Mouse (Mus musculus) retina, embryonic 14.5 days (tissue): ENCODE data around the gene Dapk1.
A peak's percentile ranks its signal among the peaks of the same experiment; 100 is the strongest.

ENCODE experiments used
- DNase-seq: peaks from one replicate; pipeline ENCODE4 v3.0.0-alpha.2; 2015; ENCODE audit warnings: low spot score

Dapk1 gene

DNA sequence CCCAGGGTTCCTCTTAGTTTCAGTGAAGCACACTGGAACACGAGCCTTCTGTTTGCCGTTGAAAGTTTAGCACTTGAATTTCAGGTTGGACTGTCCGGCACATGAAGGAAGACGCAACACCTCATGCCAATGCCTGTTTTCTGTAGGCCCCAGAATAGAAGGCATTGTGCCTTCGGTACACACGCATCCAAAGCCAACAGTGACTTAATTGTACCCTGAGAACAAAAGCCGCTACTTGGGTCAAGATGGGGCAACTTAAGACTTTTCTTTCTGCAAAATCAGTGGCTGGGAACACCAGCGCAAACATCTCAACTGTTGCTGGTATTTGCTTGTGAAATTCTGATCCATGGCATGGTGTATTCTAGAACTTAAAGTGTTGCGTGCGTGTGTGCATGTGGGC, 63.1 kb downstream of the Dapk1 start:
- DNase-seq: no peak

DNA sequence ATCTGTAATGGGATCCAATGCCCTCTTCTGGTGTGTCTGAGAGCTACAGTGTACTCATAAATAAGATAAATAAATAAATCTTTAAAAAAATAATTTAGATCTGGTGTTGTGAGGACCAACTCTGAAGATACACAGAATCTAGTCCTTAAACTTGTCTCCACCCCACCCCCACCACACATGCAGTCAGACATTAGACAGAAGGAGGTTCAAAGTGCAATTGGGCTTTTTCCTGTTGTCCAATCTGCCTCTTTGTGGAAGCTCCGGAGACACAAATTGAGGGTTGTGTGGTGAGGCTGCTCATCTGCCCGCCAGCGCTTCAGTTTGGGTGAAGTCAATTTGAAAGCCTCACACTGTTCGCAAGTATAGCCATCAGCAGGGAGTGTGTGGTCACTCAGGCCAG, 63.7 kb downstream of the Dapk1 start:
- no peak for DNase-seq

DNA sequence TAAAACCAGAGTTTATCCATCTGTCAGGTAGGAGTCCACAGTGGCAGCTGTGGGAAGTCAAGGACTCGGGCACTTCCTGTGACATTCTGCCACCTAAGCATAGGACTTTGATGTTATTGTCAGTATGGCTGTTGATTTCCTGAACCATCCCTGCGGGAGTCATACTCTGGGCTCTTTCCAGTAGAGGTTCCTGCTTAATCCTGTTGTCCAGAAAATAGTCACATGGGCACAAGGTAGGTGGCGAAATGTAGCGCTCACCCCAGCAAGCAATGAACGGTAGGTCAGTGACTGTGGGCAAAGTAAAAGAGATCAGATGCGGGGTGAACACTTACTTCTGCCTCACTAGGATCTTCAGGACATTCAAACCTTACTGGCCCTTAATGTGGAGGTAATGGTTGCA, 66.3 kb downstream of the Dapk1 start:
- no peak for DNase-seq

DNA sequence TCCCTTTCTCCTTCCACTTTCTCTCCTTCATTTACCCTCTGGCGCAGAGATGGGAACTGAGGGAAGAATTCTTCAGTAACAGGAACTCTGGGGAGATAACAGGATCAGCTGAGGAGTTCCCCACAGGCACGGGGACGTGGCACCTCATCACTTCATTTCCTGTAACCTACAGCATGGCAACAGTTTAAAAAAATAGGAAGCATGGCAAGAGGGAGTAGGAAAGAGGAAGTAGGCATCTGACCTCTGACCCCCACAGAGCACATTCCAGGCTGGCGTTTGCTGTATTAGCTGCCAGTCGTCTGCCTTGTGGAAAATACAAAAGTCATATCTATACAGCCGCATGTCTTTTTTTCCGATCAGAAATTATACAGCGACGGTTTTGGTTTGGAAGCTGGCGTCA, 68.9 kb downstream of the Dapk1 start:
- no peak for DNase-seq

DNA sequence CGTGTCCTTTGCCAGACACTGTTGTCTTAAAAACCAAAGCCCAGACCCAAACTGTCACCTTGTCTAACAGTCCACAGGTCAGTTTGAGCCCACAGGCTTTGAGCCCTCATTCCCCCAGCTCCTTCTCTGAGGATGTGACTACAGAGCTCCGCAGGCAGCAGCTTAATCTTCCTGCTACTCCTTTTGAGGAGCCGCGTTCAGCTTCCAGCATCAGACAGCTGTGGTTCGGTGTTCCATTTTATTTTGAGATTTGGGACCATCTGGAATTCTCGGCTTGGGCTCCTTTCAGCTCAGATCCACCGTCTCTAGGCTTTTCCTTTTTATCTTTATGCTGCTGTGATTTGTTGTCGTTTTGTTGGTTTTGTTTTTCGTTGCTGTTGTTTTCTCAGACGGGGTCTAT, 69.5 kb downstream of the Dapk1 start:
- DNase-seq: no peak

DNA sequence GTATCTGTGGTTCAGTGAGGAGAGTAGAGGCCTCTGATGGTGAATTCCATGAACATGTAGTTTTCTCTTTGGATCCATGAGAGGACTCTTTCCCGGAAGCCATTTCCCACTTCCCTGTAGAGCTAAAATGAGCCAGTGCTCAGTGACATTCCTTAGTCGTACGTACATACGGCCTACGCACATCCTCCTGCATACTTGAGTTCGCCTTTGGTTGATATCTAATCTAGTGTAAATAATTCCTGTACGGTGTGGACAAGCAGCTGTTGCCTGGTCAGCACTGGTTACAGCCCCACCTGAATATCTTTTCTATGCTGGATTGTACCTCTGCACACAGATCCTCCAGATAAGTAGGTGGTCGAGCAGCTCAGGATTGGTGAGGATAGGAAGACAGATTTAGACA, 70.5 kb downstream of the Dapk1 start:
- DNase-seq: no peak

DNA sequence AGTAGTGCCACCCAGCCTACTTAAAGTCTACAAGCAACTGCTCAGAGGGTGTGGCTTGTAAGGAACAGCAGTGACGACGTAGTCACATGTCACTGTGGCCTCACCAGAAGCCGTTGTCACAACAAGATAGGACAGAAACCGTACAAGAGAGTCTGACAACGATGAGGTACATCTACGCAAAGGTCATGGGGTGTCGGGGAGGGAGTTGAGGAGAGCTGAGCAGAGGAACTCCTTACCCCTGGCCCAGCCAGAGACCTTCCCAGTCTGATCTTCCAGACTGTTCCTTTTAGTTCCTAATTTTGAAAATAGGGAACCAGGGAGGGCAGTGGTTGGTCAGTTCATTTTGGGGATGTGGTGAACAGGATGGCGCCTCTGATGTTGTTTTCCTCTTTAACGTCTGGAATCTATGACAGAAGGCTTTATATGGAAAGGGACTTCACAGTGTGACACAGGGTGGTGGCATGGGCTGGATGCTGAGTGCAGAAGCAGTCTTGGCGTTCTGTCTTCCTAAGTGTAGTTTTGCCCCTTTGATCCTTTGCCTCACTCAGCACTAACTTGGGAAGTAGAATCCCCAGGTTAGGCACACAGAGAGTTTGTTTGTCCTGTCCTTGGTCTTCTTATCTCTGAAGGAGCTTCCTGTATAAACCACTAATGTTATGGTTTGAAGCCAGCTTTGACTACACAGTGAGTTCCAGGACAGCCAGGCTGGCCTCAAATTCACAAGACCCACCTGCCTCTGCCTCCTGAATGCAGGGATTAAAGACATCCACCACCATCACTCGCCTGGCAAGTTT, 71.3 kb downstream of the Dapk1 start:
- DNase-seq: no peak

DNA sequence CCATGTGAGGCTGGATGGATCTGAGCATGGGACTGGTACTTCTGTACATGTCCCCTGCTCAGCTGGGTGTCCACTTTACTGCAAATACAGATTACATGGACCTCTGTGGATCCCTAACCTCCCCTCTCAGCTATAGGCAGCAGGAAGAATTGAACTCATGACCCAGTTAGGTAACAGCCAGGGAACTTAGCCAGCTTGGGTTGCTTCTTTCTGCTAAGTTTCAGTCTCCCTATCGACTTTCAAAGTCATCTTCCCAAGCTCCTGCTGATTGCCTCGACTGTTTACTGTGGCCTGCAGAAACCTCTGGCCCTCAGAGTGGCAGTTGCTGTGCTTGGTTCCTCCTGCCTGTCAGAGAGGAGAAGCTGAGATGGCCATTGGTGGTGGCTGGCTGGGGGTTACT, 72.6 kb downstream of the Dapk1 start:
- DNase-seq: no peak

DNA sequence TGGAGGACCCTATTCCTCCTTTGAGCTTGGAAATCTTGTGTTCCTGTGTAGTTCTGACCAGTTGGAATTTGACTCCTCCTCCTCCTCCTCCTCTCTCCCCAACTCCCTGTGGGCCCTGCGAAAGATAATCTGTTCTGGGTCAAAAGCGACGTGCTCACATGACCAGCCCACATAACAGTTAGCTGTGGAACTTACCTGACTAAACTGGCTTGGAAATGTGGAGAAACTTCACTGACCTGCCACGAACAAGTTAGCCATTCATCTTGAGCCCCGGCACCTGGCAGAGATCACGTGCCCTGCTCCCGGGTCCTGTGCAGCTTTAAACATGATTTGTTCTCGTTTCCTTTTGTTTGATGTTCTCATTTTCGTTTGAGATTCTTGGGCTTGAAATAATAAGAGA, 73.2 kb downstream of the Dapk1 start:
- no peak for DNase-seq

DNA sequence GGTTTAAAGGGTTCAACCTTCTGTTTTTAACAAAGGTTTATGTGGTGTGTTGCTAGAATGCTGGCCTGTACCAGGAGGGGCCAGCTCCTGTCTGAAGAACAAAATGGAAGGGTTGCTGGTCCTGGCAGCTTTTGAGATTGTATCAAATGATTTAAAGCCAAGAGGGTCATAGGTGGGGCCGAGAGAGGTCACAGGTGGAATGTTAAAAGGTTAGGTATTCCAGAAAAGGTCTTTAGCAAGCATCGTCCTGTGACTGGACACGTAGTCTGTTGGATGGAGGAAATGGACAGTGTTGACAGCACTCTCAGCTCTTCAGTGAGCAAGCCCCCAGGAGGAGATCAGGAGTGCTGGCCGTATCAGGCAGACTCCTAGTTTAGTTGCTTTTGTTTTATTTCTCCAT, 73.7 kb downstream of the Dapk1 start:
- DNase-seq: no peak

DNA sequence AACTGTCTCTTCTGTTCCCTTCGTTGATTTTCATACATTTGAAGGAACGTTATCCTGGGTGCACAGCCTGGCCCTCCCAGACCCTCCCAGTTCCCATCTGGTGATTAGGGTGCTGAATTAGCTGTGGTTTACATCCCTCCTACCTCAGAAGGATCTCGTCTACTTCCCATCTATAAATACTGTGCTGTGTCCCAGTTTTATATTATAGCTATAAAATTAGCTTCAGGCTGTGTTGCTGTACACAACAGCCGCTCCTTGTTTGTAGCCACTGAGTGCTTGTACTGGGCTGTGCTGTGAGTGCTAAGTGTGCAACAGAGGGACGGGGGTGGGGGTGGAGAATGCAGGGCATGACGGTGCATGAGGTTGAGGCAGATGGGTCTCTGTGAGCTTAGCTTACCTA, 77.2 kb downstream of the Dapk1 start:
- no peak for DNase-seq

DNA sequence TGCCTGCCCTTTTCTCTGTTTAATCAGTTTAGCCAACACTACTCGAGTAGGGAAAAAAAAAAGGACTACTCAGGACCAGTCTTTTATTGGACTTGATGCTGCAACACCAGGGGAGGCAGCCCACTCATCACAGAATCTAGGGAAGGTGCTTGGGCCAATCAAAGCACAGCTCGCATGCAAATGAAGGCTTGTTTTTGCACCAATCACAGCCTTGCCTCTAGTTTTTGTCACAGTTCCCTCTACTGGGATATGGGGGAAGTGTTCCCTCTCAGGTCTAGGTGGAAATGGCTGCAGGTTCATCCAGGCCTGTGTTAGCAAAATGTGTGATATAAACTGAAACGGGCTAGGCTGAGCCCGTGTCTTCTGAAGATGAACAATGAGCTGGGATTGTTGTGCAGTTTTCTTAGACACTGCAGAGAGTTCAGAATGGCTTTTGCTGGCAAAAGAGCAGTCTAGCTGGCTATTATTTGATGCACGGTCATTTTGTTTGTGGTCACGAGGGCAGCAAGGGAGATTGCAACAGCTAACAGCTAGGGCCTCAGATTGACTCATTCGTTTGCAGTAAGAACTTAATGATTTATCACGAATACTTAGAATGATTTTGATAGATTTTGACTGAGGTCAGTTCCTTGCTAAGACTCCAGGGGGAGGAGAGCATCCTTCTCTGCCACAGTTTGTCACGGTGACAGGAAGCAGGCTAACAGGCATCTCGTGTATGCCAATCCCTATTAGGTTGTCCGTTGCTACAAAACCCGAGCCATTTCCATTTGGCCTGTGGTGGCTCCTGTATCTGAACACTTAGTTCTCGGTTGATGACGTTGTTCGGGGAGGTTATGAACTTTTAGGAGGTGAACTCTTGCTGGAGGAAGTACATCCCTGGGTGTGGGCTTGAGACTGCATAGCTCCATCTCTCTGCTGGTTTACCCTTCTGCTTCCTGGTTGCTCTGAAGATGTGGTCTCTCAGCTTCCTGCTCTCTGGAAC, 81.3 kb downstream of the Dapk1 start:
- DNase-seq: peak; percentile 40

DNA sequence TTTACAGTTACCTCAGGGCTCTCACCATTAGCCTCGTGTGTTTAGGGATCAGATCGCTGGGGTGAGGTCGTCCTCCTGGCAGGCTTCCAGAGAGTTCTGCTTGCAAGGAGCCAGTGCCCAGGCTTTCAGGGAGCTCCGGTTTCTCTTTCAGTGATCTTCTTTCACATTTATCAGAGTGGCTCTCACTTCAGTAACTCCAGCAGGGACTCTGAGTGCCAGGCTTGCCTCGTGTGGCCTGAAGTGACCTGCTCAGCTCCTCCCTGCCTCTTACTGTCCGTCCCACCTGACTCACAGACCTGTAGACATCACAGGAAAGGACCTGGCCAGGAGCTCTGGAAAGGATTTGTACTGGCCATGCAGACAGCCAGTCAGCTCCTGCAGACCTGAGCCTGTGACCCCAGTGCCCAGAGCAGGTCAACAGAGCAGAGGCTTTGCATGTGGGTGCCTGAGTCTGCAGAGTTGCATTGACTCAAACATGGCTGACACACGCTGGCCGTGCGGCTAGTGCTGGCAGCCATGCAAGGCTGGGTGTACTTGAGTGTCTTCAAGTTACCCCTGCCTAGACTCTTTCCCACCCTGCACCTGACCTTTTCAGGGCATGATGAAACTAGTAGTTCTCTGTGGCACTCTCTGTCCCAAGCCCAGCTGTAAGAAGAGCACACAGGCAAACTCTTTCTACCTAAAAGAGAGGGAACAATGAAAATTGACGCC, 82.5 kb downstream of the Dapk1 start:
- no peak for DNase-seq

DNA sequence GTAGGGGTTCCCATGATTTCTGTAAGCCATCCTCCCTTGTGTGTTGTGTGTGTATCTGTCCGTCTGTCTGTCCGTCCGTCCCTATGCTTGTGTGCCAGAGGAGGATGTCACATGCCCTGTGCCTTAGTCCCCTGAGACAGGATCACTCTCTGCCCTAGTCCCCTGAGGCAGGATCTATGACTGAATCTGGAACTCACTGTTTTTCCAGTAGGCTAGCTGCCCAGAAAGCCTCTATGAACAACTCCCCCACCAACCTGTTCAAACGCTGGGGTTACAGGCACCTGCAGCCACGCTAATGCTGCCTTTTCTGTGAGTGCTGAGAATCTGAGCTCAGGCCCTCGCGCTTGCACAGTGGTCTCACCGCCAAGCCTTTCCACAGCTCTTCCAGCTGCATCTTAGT, 83.1 kb downstream of the Dapk1 start:
- DNase-seq: no peak

DNA sequence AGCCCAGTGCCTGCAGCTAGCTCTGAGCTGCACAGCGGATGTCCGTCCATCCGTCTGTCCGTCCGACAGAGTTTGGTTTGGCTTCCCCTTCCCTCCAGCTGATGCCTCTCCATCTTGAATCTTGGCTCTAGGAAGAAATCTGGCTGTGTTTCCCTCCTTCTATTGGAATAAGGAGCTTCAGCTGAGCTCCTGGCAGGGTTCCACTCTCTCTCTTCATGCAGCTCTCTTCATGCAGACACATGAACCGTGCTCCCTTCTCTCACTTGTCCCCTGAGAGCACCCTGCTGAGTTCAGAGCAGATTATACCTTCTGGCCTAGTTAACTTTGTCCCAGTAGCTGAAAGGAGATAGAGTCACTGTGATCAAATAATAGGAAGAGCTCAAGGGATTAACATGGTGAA, 83.5 kb downstream of the Dapk1 start:
- DNase-seq: peak; percentile 41

DNA sequence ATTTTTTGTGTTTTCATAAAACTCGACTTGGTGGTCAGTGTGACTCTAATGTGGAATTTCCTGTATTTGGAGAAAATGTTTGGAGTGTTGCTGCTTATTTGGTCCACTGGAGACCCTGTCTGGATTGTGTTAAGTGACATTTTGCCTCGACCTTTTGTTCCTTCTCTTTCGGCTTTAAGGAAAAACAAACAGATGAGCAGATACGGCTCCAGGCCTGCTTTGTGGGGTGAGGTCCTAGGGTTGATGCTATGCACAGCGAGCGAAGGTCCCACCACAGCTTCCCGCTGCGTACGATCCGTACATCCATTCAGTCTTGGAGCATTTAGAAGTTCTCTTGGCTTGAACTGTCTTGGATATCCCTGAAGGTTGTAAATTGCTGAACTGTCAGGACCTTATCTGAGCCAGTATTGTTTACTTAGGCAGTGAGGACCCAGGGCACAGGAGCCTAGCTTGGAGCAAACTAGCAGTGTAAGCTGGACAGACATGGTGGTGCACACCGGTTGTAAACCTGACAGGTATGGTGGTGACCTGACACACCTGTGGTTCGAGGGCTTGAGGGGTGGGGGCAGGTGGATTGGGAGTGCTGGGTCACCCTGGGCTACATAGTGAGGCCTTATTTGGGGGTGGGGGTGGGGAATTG, 84.4 kb downstream of the Dapk1 start:
- DNase-seq: no peak

DNA sequence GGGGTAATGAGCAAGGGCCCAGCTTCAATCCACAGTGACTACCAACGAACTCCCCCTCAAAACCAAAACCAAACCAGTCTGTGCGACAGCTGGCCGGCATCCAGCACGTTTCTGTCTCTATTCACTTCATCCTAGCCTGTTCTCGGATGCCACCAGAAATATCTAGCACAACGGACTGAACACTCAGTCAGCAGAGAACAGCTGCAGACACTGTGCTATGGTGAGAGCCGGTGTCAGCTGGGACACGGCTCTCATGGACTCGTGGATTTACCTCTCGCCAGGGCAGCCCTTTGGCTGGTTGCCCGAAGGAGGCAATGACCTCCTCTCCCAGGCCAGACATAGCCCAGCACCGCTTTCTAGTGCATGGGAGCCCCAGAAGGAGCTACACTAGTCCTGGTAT, 85.2 kb downstream of the Dapk1 start:
- DNase-seq: no peak

DNA sequence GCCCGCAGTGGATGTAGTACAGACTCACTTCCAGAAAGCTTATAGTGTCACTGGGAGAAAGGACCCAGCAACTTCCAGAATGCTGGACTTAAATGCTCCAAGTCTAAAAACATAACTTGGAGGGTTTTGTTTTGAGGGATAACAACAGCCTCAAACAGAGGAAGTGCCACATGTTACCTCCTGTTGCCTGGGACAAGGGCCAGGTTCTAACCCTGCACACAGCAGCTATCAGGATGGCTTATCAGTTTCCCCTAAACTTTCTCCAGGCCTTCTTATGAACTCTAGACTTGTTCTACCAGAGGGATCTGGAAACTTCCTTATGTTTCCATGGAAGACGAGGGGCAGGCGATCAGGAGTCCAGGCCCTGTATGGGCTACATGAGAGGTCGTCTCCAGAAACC, 85.7 kb downstream of the Dapk1 start:
- DNase-seq: no peak

DNA sequence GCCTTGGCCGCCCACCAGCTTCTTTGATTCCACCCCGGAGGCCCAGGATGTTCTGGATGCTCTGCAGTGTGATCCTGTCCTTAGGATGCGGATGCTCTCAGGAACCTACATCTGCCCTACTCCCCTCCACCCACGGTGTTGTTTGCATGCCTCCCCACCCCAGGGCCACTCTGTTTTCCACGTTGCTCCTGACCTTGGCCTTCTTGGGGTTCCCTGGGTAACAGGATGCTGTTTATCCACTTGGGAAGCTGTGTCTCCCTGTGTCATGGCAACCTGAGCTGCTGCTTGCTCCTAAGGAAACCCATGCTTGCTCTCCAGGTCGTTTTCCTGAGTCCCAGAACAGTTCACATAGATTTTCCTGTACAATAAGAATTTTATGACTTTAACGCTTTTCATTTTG, 86.1 kb downstream of the Dapk1 start:
- no peak for DNase-seq

DNA sequence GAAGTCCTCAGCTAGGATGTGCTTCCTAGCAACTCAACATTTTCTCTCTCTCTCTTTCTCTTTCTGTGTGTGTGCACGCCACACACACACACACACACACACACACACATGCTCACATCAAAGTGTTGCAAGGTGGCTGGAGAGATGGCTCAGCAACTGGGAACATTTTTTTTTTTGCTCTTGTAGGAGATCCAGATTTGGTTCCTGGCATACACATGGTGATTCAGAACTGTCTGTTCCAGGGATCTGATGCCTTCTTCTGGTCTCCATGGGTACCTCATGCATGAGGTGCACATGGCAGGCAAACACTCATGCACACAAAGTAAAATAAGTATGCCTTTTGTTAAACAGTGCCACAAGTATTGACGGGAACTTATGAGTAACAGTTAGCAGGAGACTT, 89.2 kb downstream of the Dapk1 start:
- no peak for DNase-seq

DNA sequence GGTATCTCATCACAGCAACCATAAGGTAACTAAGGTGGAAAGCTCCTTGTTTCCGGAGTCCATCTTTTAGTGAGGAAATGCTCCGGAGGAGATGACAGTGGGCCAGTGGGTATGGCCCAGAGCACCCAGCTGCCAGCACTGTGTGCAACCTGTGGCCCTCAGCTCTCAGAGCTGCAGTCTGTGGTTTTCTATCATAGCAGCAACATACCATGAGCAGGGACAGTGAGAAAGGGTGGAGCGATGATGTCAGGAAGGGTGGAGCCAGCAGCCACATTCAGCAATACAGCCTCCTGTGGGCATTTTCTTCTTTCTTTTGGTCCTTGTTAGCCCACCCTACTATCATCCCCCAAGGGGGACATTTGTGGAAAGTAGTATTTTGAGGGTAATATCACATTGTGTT, 90.2 kb downstream of the Dapk1 start:
- DNase-seq: no peak
